Mouse (Mus musculus): ENCODE measurements at regions not wholly inside any gene's neighbourhood (a gene's known extent, or its start where the extent isn't known, plus 50 kb on each side); places are given as distances from the start of the nearest gene placed in this dataset.
A peak's percentile ranks its signal among the peaks of the same experiment; 100 is the strongest.

- no peak overlapping the region for H3K27ac ChIP-seq (ENCODE audit: low read depth)
- peaks cover 22% of the 10 kb centered on the region for H3K27me3 ChIP-seq (ENCODE audit: insufficient read depth, low read length)
- H3K9ac ChIP-seq: no peak overlapping the region
- peak; percentile 92 for ATAC-seq (ENCODE audit: insufficient read depth)
- H3K9me3 ChIP-seq (ENCODE audit: low read depth, low read length): no peaks in the 10 kb centered on the region
- DNase-seq: peak; percentile 93
- peak overlapping the region; percentile 7; the same call in 1 of the 2 replicates for H3K4me3 ChIP-seq (ENCODE audit: low read depth, low read length)
- 9% methylated on average over 36 of the region's 36 CpGs for WGBS
- peak overlapping the region; percentile 50 for H3K4me2 ChIP-seq
- TF ChIP-seq CTCF (IDR thresholded peaks at IDR 0.05; ENCODE audit: low read depth): peak; percentile 83
- H3K36me3 ChIP-seq (ENCODE audit: insufficient read depth): no peaks in the 10 kb centered on the region
- H3K4me1 ChIP-seq (ENCODE audit: insufficient read depth): no peaks in the 10 kb centered on the region
Measured at GRCm38 (mm10) chr12:118457493-118458408, 156.5 kb upstream of the Sp4 start.

GRCm38 (mm10) chr12:118455609-118456008 lies 154.4 kb upstream of the Sp4 start:
- DNase-seq (peak; percentile 80), ATAC-seq (ENCODE audit: insufficient read depth) (no peak)
- Histone ChIP-seq H3K9me3 (ENCODE audit: low read depth, low read length) (no peaks in the 10 kb centered on the region), H3K27ac (ENCODE audit: low read depth) (no peak overlapping the region), H3K4me3 (ENCODE audit: low read depth, low read length) (no peak overlapping the region), H3K4me1 (ENCODE audit: insufficient read depth) (no peaks in the 10 kb centered on the region), H3K9ac (no peak overlapping the region), H3K27me3 (ENCODE audit: insufficient read depth, low read length) (peaks cover 22% of the 10 kb centered on the region), H3K4me2 (no peak overlapping the region), H3K36me3 (ENCODE audit: insufficient read depth) (no peaks in the 10 kb centered on the region)
- TF ChIP-seq CTCF (IDR thresholded peaks at IDR 0.05; ENCODE audit: low read depth): peak; percentile 43
- WGBS: 22% methylated on average over 1 of the region's 1 CpGs

GRCm38 (mm10) chr12:118439626-118440025 lies 138.4 kb upstream of the Sp4 start:
- Histone ChIP-seq H3K27me3 (ENCODE audit: insufficient read depth, low read length) (no peaks in the 10 kb centered on the region), H3K9ac (no peak overlapping the region), H3K9me3 (ENCODE audit: low read depth, low read length) (no peaks in the 10 kb centered on the region), H3K4me2 (no peak overlapping the region), H3K27ac (ENCODE audit: low read depth) (no peak overlapping the region), H3K4me1 (ENCODE audit: insufficient read depth) (no peaks in the 10 kb centered on the region), H3K4me3 (ENCODE audit: low read depth, low read length) (no peak overlapping the region), H3K36me3 (ENCODE audit: insufficient read depth) (no peaks in the 10 kb centered on the region)
- no peak for DNase-seq
- no peak for ATAC-seq (ENCODE audit: insufficient read depth)
- WGBS: 56% methylated on average over 3 of the region's 3 CpGs
- no peak for TF ChIP-seq CTCF (IDR thresholded peaks at IDR 0.05; ENCODE audit: low read depth)

GRCm38 (mm10) chr12:118438882-118439281 lies 137.6 kb upstream of the Sp4 start:
- H3K27me3 ChIP-seq (ENCODE audit: insufficient read depth, low read length): no peaks in the 10 kb centered on the region
- DNase-seq: no peak
- no peak for ATAC-seq (ENCODE audit: insufficient read depth)
- H3K9ac ChIP-seq: no peak overlapping the region
- H3K4me3 ChIP-seq (ENCODE audit: low read depth, low read length): no peak overlapping the region
- H3K4me1 ChIP-seq (ENCODE audit: insufficient read depth): no peaks in the 10 kb centered on the region
- H3K9me3 ChIP-seq (ENCODE audit: low read depth, low read length): no peaks in the 10 kb centered on the region
- H3K4me2 ChIP-seq: no peak overlapping the region
- H3K27ac ChIP-seq (ENCODE audit: low read depth): no peak overlapping the region
- no peaks in the 10 kb centered on the region for H3K36me3 ChIP-seq (ENCODE audit: insufficient read depth)
- 49% methylated on average over 5 of the region's 5 CpGs for whole genome bisulfite sequencing
- no peak for TF ChIP-seq CTCF (IDR thresholded peaks at IDR 0.05; ENCODE audit: low read depth)

- H3K27ac ChIP-seq (ENCODE audit: low read depth): no peak overlapping the region
- 66% methylated on average over 4 of the region's 4 CpGs for WGBS
Measured at GRCm38 (mm10) chr12:118432703-118433102, 131.5 kb upstream of the Sp4 start.

DNA sequence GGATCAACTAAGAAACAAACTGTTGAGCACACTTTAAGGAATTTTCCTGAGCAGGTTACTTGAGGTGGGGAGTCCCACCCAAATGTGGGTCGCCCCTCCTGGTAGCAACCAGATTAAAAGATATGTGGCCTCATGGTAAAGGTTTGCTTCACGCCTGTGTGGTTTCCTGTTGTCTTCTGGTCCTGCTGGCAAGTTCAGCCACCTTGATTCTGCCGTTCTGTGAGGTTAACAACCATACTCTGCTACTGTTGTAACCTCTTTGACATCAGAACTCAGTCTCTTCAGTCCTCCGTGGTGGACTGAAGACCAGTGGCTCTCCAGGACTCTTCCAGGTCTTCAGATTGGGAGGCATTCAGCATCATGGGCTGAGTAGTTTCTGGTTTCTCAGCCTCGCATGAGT lies 127.1 kb upstream of the Sp4 start:
- H3K27ac ChIP-seq (ENCODE audit: low read depth): no peak overlapping the region
- H3K9ac ChIP-seq: no peak overlapping the region
- ATAC-seq (ENCODE audit: insufficient read depth) (no peak), DNase-seq (no peak)
- H3K9me3 ChIP-seq (ENCODE audit: low read depth, low read length): no peaks in the 10 kb centered on the region
- no peaks in the 10 kb centered on the region for H3K27me3 ChIP-seq (ENCODE audit: insufficient read depth, low read length)
- no peaks in the 10 kb centered on the region for H3K36me3 ChIP-seq (ENCODE audit: insufficient read depth)
- WGBS: 75% methylated on average over 5 of the region's 5 CpGs
- H3K4me1 ChIP-seq (ENCODE audit: insufficient read depth): no peaks in the 10 kb centered on the region
- H3K4me3 ChIP-seq (ENCODE audit: low read depth, low read length): no peak overlapping the region
- no peak for TF ChIP-seq CTCF (IDR thresholded peaks at IDR 0.05; ENCODE audit: low read depth)
- H3K4me2 ChIP-seq: no peak overlapping the region

More at GRCm38 (mm10) chr12:118432703-118433102, 131.5 kb upstream of the Sp4 start:
- Histone ChIP-seq H3K4me2 (no peak overlapping the region), H3K4me3 (ENCODE audit: low read depth, low read length) (no peak overlapping the region), H3K9ac (no peak overlapping the region), H3K9me3 (ENCODE audit: low read depth, low read length) (no peaks in the 10 kb centered on the region), H3K4me1 (ENCODE audit: insufficient read depth) (no peaks in the 10 kb centered on the region), H3K36me3 (ENCODE audit: insufficient read depth) (no peaks in the 10 kb centered on the region), H3K27me3 (ENCODE audit: insufficient read depth, low read length) (no peaks in the 10 kb centered on the region)
- DNase-seq (no peak), ATAC-seq (ENCODE audit: insufficient read depth) (no peak)
- no peak for TF ChIP-seq CTCF (IDR thresholded peaks at IDR 0.05; ENCODE audit: low read depth)

DNA sequence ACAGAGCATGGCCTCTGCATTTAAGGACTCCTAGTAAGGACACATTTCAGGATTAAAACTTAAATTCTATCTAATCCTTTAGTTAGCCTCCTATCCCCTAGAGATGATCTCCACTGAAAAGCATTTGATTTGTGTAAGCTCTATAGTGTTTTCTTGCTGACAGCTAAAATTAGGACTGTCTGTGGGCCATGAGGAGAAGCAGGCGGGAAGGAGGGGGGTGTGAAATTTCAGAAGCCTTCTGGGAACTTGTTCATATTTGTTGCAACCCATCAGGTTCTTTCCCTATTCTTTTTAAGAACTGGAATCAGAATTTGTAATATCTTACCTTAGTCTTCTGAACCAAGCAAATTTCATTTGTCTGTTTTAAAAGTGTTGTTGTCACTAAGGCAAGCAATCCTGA lies 114.7 kb upstream of the Sp4 start:
- Histone ChIP-seq H3K9me3 (ENCODE audit: low read depth, low read length) (no peaks in the 10 kb centered on the region), H3K9ac (no peak overlapping the region), H3K27me3 (ENCODE audit: insufficient read depth, low read length) (no peaks in the 10 kb centered on the region), H3K27ac (ENCODE audit: low read depth) (no peak overlapping the region), H3K4me3 (ENCODE audit: low read depth, low read length) (no peak overlapping the region), H3K4me1 (ENCODE audit: insufficient read depth) (no peaks in the 10 kb centered on the region), H3K36me3 (ENCODE audit: insufficient read depth) (no peaks in the 10 kb centered on the region), H3K4me2 (no peak overlapping the region)
- DNase-seq (no peak), ATAC-seq (ENCODE audit: insufficient read depth) (no peak)
- 74% methylated on average over 1 of the region's 1 CpGs for WGBS
- no peak for TF ChIP-seq CTCF (IDR thresholded peaks at IDR 0.05; ENCODE audit: low read depth)
